Mouse (Mus musculus) spleen, embryonic (tissue): ENCODE measurements at regions not wholly inside any gene's neighbourhood (a gene's known extent, or its start where the extent isn't known, plus 50 kb on each side); places are given as distances from the start of the nearest gene placed in this dataset.

ENCODE experiments used
- CTCF ChIA-PET: fragments of 350-600 bp; sonication (Branson Sonifier 250); formaldehyde crosslinking; loops from one replicate; lab custom pipeline; 2022; lab: Charles Lee

- CTCF ChIA-PET, result no interaction called here
Observed at GRCm38 (mm10) chr4:142641069-142641468, 401.9 kb upstream of the Kazn start.

GRCm38 (mm10) chr4:142639340-142639733 lies 400.1 kb upstream of the Kazn start:
- CTCF ChIA-PET, result no interaction called here

GRCm38 (mm10) chr4:142638733-142639339 lies 399.6 kb upstream of the Kazn start:
- CTCF ChIA-PET, result no interaction called here

- CTCF ChIA-PET, result no interaction called here
Observed at GRCm38 (mm10) chr4:142638057-142638456, 398.9 kb upstream of the Kazn start.

- CTCF ChIA-PET, result no interaction called here
Observed at GRCm38 (mm10) chr4:142634398-142634797, 395.2 kb upstream of the Kazn start.

GRCm38 (mm10) chr4:142633667-142634350 lies 394.6 kb upstream of the Kazn start:
- CTCF ChIA-PET, result no interaction called here

GRCm38 (mm10) chr4:142626503-142627194 lies 387.4 kb upstream of the Kazn start:
- CTCF ChIA-PET, result no interaction called here

- CTCF ChIA-PET, result no interaction called here
Observed at GRCm38 (mm10) chr4:142625456-142625855, 386.3 kb upstream of the Kazn start.

- CTCF ChIA-PET, result no interaction called here
Observed at GRCm38 (mm10) chr4:142622151-142622861, 383.1 kb upstream of the Kazn start.

- CTCF ChIA-PET, result no interaction called here
Observed at GRCm38 (mm10) chr4:142619396-142619795, 380.2 kb upstream of the Kazn start.

GRCm38 (mm10) chr4:142618770-142619169 lies 379.6 kb upstream of the Kazn start:
- CTCF ChIA-PET, result no interaction called here

GRCm38 (mm10) chr4:142617676-142618075 lies 378.5 kb upstream of the Kazn start:
- CTCF ChIA-PET, result no interaction called here

GRCm38 (mm10) chr4:142616901-142617300 lies 377.7 kb upstream of the Kazn start:
- CTCF ChIA-PET, result no interaction called here

GRCm38 (mm10) chr4:142605098-142605497 lies 365.9 kb upstream of the Kazn start:
- CTCF ChIA-PET, result no interaction called here

GRCm38 (mm10) chr4:142597214-142597613 lies 358.0 kb upstream of the Kazn start:
- CTCF ChIA-PET, result no interaction called here

GRCm38 (mm10) chr4:142589084-142589741 lies 350.0 kb upstream of the Kazn start:
- CTCF ChIA-PET, result no interaction called here

GRCm38 (mm10) chr4:142588418-142589083 lies 349.4 kb upstream of the Kazn start:
- CTCF ChIA-PET, result no interaction called here

GRCm38 (mm10) chr4:142587345-142588035 lies 348.3 kb upstream of the Kazn start:
- CTCF ChIA-PET, result no interaction called here

- CTCF ChIA-PET, result no interaction called here
Observed at GRCm38 (mm10) chr4:142578536-142578935, 339.3 kb upstream of the Kazn start.

GRCm38 (mm10) chr4:142577519-142577918 lies 338.3 kb upstream of the Kazn start:
- CTCF ChIA-PET, result no interaction called here

GRCm38 (mm10) chr4:142574528-142574927 lies 335.3 kb upstream of the Kazn start:
- CTCF ChIA-PET, result no interaction called here
